ENCODE assay signal across 15 mouse cellular contexts in the genomic region with DNA sequence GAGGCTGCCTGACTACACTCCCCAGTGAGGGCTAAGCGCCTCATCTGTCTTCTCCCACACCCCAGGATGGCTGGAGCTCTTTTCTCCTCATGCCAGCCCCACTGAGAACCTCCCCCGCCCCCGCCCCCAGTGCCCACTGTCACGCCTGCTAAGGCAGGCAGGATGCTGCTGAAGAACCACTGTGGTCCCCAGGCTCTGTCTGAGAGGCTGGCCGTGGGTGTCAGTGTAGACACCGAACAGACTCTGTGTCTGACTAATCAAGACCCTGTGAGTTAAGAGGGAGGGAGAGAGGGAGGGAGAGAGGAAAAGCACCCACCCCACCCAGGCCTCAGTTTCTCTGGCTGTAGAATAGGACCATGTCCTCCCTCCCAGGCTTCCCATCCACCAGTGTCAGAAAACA.
"Had no signal": no experiment of that assay in that cellular context is flagged by ENCODE, and none has a peak within 500 bp of the region (broad histone marks: within the 10 kb centered on the region; RNA-seq: fewer than 3 reads in every experiment).

No protein-coding gene starts in this region.

- H3K4me3 ChIP-seq: kidney, embryonic 15.5 days; liver, embryonic 15.5 days; midbrain, embryonic 13.5 days; neural tube, embryonic 13.5 days had no signal

- H3K9ac ChIP-seq: kidney, embryonic 15.5 days; liver, embryonic 15.5 days; midbrain, embryonic 13.5 days; neural tube, embryonic 13.5 days had no signal

- H3K27ac ChIP-seq: kidney, embryonic 15.5 days; liver, embryonic 15.5 days; midbrain, embryonic 13.5 days; neural tube, embryonic 13.5 days had no signal

- H3K9me3 ChIP-seq: kidney, embryonic 15.5 days; liver, embryonic 15.5 days; midbrain, embryonic 13.5 days; neural tube, embryonic 13.5 days had no signal

- H3K36me3 ChIP-seq: kidney, embryonic 15.5 days; liver, embryonic 15.5 days; midbrain, embryonic 13.5 days; neural tube, embryonic 13.5 days had no signal

- H3K4me2 ChIP-seq: kidney, embryonic 15.5 days; liver, embryonic 11.5 days; liver, embryonic 15.5 days; midbrain, embryonic 13.5 days; neural tube, embryonic 13.5 days had no signal

- DNase-seq: kidney, adult 2 months; kidney, postnatal 25 days; left cerebral cortex, postnatal 4 days; lung, adult 2 months; lung, postnatal 14 days; retina, postnatal 1 day; spleen, adult 18-20 months; thymus, adult 18-20 months; thymus, postnatal 14 days had no signal

- H3K4me1 ChIP-seq: liver, embryonic 15.5 days had no signal

- ATAC-seq: intestine, embryonic 16.5 days; midbrain, embryonic 13.5 days had no signal

- H3K27me3 ChIP-seq: kidney, embryonic 15.5 days; liver, embryonic 15.5 days had no signal
